Mouse (Mus musculus): ENCODE measurements at regions not wholly inside any gene's neighbourhood (a gene's known extent, or its start where the extent isn't known, plus 50 kb on each side); places are given as distances from the start of the nearest gene placed in this dataset.
A peak's percentile ranks its signal among the peaks of the same experiment; 100 is the strongest.

GRCm38 (mm10) chr13:28516636-28517035 is 259.3 kb downstream of the Gm11361 start:
- DNase-seq, result peak; percentile 56

- peak; percentile 71 for DNase-seq
Measured at GRCm38 (mm10) chr13:28514245-28514644, 256.9 kb downstream of the Gm11361 start.

GRCm38 (mm10) chr13:28513336-28513735 is 256.0 kb downstream of the Gm11361 start:
- peak; percentile 44 for DNase-seq

- DNase-seq, result peak; percentile 94
Measured at GRCm38 (mm10) chr13:28512573-28513334, 255.4 kb downstream of the Gm11361 start.

GRCm38 (mm10) chr13:28508184-28508583 is 250.9 kb downstream of the Gm11361 start:
- DNase-seq, result no peak

GRCm38 (mm10) chr13:28507783-28508182 is 250.5 kb downstream of the Gm11361 start:
- DNase-seq, result no peak

GRCm38 (mm10) chr13:28504340-28504739 is 247.0 kb downstream of the Gm11361 start:
- DNase-seq, result no peak

GRCm38 (mm10) chr13:28502171-28502570 is 244.8 kb downstream of the Gm11361 start:
- DNase-seq, result peak; percentile 69

- no peak for DNase-seq
Measured at GRCm38 (mm10) chr13:28500697-28501096, 243.4 kb downstream of the Gm11361 start.

GRCm38 (mm10) chr13:28497483-28497882 is 240.2 kb downstream of the Gm11361 start:
- no peak for DNase-seq

GRCm38 (mm10) chr13:28492015-28492414 is 234.7 kb downstream of the Gm11361 start:
- DNase-seq, result no peak

GRCm38 (mm10) chr13:28483727-28484126 is 226.4 kb downstream of the Gm11361 start:
- DNase-seq, result no peak

- DNase-seq, result no peak
Measured at GRCm38 (mm10) chr13:28481224-28481965, 224.1 kb downstream of the Gm11361 start.

- no peak for DNase-seq
Measured at GRCm38 (mm10) chr13:28466151-28466550, 208.8 kb downstream of the Gm11361 start.

GRCm38 (mm10) chr13:28465187-28465880 is 208.0 kb downstream of the Gm11361 start:
- no peak for DNase-seq

- peak; percentile 34 for DNase-seq
Measured at GRCm38 (mm10) chr13:28461281-28461680, 204.0 kb downstream of the Gm11361 start.

GRCm38 (mm10) chr13:28457403-28457802 is 200.1 kb downstream of the Gm11361 start:
- DNase-seq, result no peak

GRCm38 (mm10) chr13:28455878-28456277 is 198.6 kb downstream of the Gm11361 start:
- DNase-seq, result no peak

- DNase-seq, result no peak
Measured at GRCm38 (mm10) chr13:28455016-28455415, 197.7 kb downstream of the Gm11361 start.

GRCm38 (mm10) chr13:28450699-28451445 is 193.5 kb downstream of the Gm11361 start:
- DNase-seq, result no peak

- DNase-seq, result no peak
Measured at GRCm38 (mm10) chr13:28449026-28449425, 191.7 kb downstream of the Gm11361 start.

- no peak for DNase-seq
Measured at GRCm38 (mm10) chr13:28442250-28442649, 184.9 kb downstream of the Gm11361 start.

GRCm38 (mm10) chr13:28433445-28433844 is 176.1 kb downstream of the Gm11361 start:
- no peak for DNase-seq

Measured in thymus, postnatal 4 days (tissue).